Mouse (Mus musculus): ENCODE measurements at regions not wholly inside any gene's neighbourhood (a gene's known extent, or its start where the extent isn't known, plus 50 kb on each side); places are given as distances from the start of the nearest gene placed in this dataset.

DNA sequence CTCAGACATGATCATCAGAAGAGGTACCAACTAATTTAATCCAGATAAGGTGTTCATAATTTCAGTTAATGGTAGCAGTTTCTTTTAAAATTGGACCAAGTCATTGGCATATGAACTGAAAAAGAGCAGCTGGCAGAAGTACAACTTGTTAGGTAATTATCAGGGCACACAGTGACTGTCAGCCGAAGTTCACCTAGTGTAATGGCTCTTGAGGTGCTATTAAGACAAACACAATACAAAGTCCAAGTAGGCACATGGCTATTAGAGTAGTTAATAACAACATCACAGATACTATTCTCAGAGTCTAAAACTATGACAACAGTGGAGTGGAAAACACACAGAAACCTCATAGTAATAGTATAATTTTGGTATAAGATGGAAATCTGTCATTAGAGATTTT is 730.7 kb downstream of the Slc22a22 start:
- TF ChIP-seq MAFK (IDR thresholded peaks at IDR 0.05; ENCODE audit: insufficient read depth, low read depth, low read length) (no peak), ZC3H11A (IDR thresholded peaks at IDR 0.05; ENCODE audit: borderline replicate concordance, low read depth, low read length) (no peak), HCFC1 (IDR thresholded peaks at IDR 0.05; ENCODE audit: borderline replicate concordance, insufficient read depth, low read length) (no peak), CHD2 (IDR thresholded peaks at IDR 0.05; ENCODE audit: low read depth, low read length) (no peak), ZNF384 (IDR thresholded peaks at IDR 0.05; ENCODE audit: low read depth, low read length) (no peak)
- H3K4me3 ChIP-seq (ENCODE audit: insufficient read depth in 1 of 2, low read depth in 1 of 2, low read length in 2 of 2, poor library complexity in 1 of 2, severe bottlenecking in 1 of 2), result no peak overlapping the region
- no peak overlapping the region for H3K27ac ChIP-seq (ENCODE audit: insufficient read depth, low read depth, low read length, poor library complexity, severe bottlenecking)
- no peaks in the 10 kb centered on the region for H3K36me3 ChIP-seq (ENCODE audit: control insufficient read depth, insufficient read depth, low read length, poor library complexity, severe bottlenecking)
- in situ Hi-C loops (cut with MboI; ENCODE audit: low sequenced_read_pairs in 2 of 2, unreplicated experiment in 2 of 2), result loop anchor here (10.0 to 25.0 kb wide), 3 partner anchors 402 to 684 kb away; no protein-coding TSS in a partner anchor
- no peak overlapping the region for H3K9ac ChIP-seq (ENCODE audit: insufficient read depth, low read depth, low read length, poor library complexity, severe bottlenecking)
- DNase-seq (ENCODE audit: low read depth, low spot score), result no peak
- peaks cover 4 to 5% of the 10 kb centered on the region in 2 experiments for H3K4me1 ChIP-seq (ENCODE audit: control insufficient read depth in 2 of 2, insufficient read depth in 2 of 2, low read length in 2 of 2, poor library complexity in 1 of 2)
- no peaks in the 10 kb centered on the region for H3K9me3 ChIP-seq (ENCODE audit: control insufficient read depth, insufficient read depth, low read depth, low read length)

GRCm38 (mm10) chr15:56744915-56745314 is 732.5 kb downstream of the Slc22a22 start:
- Histone ChIP-seq H3K27ac (ENCODE audit: insufficient read depth, low read depth, low read length, poor library complexity, severe bottlenecking) (no peak overlapping the region), H3K4me1 (ENCODE audit: control insufficient read depth in 2 of 2, insufficient read depth in 2 of 2, low read length in 2 of 2, poor library complexity in 1 of 2) (peaks cover 6 to 7% of the 10 kb centered on the region in 2 experiments), H3K9ac (ENCODE audit: insufficient read depth, low read depth, low read length, poor library complexity, severe bottlenecking) (no peak overlapping the region), H3K36me3 (ENCODE audit: control insufficient read depth, insufficient read depth, low read length, poor library complexity, severe bottlenecking) (no peaks in the 10 kb centered on the region), H3K4me3 (ENCODE audit: insufficient read depth in 1 of 2, low read depth in 1 of 2, low read length in 2 of 2, poor library complexity in 1 of 2, severe bottlenecking in 1 of 2) (no peak overlapping the region), H3K9me3 (ENCODE audit: control insufficient read depth, insufficient read depth, low read depth, low read length) (no peaks in the 10 kb centered on the region)
- TF ChIP-seq HCFC1 (IDR thresholded peaks at IDR 0.05; ENCODE audit: borderline replicate concordance, insufficient read depth, low read length) (no peak), MAFK (IDR thresholded peaks at IDR 0.05; ENCODE audit: insufficient read depth, low read depth, low read length) (no peak), ZC3H11A (IDR thresholded peaks at IDR 0.05; ENCODE audit: borderline replicate concordance, low read depth, low read length) (0 out of 2 replicates have a peak, but pooled peaks have one; percentile 35), ZNF384 (IDR thresholded peaks at IDR 0.05; ENCODE audit: low read depth, low read length) (peak; percentile 93), CHD2 (IDR thresholded peaks at IDR 0.05; ENCODE audit: low read depth, low read length) (no peak)
- DNase-seq (ENCODE audit: low read depth, low spot score), result peak; percentile 42
- in situ Hi-C loops (cut with MboI; ENCODE audit: low sequenced_read_pairs in 2 of 2, unreplicated experiment in 2 of 2), result loop anchor here (10.0 to 25.0 kb wide), 3 partner anchors 400 to 683 kb away; no protein-coding TSS in a partner anchor

Measured in ES-E14 (cell line).